Mouse (Mus musculus): Measurements from ENCODE around the gene Prkch.

GRCm38 (mm10) chr12:73696946-73697345 is 112.3 kb downstream of the Prkch start:
- TF ChIP-seq CTCF (IDR thresholded peaks at IDR 0.05; ENCODE audit: extremely low read depth, insufficient read depth, insufficient read length, insufficient replicate concordance) (no peak), POLR2A (IDR thresholded peaks at IDR 0.05; ENCODE audit: low read depth, low read length) (no peak)

Data from spleen, adult 2 months (tissue).